Mouse (Mus musculus): Measurements from ENCODE around the gene Zpbp2.
A peak's percentile ranks its signal among the peaks of the same experiment; 100 is the strongest.

Gene Zpbp2

DNA sequence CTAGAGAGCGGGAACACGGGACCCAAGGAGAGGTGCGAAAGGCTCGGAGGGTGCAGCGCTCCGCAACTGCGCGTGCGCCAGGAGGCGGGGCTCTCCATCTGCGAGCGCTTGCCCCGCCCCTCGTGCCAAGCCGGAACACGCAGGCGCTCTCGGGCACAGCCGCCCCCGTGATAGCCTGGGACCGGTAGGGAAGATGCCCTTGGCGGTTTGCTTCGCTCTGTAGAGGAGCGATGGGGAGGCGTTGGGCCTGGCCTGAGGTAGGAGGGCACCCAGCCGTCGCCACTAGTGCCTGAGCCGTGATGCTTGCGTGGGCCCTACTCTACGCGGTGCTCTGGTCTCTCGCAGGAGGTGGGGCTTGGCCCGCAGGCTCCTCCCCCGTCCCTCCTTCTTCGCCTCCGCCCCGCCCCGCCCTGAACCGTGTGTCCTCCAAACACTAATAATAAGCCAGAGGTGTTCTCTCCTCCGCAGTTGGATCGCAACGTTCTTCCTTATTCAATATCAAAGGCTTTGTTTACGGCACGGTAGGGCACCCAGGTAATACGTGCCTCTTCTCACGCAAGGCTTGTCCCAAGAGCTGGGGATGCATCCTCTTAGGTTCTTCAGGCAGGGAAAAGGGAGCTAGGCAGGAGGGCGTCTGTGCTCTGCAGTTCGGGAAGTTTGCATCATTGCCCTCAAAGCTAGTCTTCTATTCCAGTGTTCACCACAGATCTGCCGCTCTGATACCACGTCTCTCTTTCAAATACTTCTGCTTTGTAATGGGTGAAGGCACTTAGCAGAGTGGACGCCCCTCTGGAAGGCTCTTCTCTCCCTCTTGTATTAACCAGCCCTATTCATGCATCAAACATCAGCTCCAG, at the start of gene Zpbp2:
Zpbp2 (plus strand) TSS at position 123 of the 854 bp plus-strand sequence.
- peak; percentile 89 for DNase-seq (ENCODE audit: low read depth, low spot score)

DNA sequence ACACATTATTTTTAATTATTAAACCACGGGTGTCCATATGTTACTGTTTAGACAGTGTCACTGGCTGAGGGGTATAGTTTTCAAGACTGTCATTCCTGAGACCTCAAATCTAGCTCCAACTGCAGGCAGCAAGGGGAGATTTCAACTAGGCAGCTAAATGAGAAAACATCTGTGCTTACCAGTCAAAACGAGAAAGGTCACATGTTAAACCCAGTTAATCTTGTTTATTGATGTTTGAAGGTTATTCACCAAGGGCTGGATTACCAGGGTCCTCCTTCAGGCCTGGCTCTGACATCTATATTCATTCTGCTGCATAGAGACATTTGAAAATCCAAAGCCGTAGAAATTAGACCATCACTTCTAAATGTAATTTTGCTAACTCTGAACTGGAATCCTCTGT, 46.0 kb upstream of the Zpbp2 start:
- DNase-seq (ENCODE audit: low read depth, low spot score), result no peak

DNA sequence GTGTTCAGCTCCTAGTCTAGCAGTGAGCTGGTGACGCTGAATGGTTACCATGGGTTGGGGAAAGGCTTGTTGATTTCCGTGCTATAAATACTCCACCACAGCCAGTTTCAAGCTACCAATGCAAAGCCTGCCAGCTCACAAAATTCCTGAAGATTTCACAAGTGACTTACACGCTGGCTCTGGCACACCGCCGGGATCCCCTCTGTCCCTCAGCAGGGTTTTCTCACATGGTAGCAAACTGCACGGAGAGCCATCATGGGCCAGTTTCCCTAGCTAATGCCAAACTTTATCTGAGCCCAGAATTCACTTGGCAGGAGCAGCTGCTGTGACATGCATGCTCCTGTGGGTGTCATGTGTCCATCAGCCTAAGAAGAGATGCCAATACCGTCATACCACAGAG, 41.5 kb upstream of the Zpbp2 start:
- DNase-seq (ENCODE audit: low read depth, low spot score), result no peak

DNA sequence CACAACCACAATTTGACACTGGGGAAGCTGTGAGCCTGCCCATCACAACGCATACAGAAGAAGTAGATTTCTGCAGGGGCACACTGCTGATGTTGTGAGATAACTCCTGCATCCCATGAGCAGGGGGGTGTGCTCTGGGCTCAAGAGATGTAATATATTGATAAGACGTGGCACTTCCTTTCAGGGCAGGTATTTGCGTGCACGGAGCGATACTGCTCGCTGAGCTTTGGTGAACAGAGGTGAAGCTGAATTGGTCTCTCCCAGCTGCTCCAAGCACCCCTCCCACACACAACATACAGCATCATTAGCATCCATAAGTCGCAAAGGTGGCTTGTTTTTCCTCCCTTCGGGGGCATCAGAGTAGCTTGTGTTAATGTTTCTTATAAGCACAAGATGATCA, 40.8 kb upstream of the Zpbp2 start:
- no peak for DNase-seq (ENCODE audit: low read depth, low spot score)

DNA sequence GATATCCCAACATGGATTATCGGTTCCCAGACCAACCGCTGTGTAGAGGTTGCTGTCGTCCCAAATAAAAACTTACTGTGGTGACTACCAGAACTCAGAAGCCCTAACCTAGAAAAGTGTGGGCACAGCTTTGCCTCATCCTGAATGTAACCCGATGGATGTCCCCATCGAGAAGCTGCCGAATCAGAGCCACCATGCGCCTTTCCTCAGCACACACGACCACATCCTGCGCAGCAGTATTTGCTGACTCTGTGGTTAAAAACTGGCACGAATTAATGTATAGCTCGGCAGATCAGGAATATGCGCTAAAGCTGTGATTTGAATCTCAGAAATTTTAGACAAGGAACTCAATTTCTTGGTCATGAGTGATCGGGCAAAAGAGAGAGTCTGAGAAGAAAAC, 38.0 kb upstream of the Zpbp2 start:
- no peak for DNase-seq (ENCODE audit: low read depth, low spot score)

DNA sequence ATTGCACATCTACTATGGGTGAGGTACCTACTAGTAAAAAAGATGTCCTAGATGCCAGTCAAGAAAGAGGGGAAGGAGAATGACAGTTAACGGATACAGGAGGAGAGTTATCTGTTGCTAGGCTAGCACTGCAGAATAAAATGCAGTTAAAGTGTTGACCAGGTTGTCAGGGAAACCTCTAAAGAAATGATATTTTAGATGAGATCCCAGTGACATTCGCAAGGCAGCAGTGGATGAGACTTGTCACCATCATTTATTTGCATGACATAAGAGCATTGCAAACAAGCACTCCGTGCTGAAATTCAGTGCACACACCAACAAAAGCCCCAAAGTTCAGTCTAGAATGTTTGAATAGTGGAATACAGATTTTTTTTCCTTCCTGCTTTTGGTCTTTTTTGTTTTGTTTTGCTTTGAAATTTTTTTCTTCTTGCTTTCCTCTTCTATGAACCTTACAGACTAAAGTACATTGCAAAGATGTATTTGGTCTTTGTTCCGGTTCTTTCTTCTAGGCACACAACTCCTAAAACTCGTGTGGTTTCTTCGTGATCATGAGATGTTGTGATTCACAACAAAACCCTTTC, 37.5 kb upstream of the Zpbp2 start:
- DNase-seq (ENCODE audit: low read depth, low spot score), result no peak

DNA sequence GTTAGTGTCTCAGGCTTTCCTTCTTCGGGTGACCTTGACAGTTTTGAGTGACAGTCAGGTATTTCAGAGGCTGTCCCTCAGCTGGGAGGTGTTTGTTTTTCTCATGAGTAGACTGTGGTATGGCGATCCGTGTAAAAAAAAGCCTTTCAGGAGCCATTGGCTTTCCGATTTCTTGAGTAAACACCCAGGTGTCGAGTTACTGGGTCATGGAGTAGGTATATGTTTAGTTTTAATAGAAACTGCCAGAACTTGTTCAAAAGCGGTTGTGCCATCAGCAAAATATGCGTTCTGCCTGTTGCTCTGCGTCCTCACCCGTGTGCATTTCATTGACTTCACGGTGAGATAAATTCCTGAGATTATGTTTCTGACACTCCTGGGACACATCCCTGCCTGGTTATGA, 30.4 kb upstream of the Zpbp2 start:
- DNase-seq (ENCODE audit: low read depth, low spot score), result no peak

DNA sequence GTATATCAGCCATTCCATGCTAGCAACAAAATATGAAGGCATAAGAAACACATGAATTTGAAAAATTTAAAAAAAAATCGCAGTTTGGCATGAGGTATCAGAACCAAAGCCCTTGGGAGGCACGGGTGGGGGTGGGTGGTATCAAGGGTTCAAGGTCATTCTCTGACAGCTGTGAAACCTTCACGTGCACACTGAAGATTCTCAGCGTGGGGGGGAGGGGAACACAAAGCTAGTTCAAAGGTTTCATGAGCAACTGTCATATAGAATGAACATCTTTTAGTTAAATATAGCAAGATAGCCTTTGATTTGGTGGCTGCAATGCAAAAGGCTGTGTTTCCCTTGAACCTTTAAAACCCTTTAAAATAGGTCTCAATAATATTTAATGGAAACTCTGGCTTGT, 25.8 kb upstream of the Zpbp2 start:
- no peak for DNase-seq (ENCODE audit: low read depth, low spot score)

DNA sequence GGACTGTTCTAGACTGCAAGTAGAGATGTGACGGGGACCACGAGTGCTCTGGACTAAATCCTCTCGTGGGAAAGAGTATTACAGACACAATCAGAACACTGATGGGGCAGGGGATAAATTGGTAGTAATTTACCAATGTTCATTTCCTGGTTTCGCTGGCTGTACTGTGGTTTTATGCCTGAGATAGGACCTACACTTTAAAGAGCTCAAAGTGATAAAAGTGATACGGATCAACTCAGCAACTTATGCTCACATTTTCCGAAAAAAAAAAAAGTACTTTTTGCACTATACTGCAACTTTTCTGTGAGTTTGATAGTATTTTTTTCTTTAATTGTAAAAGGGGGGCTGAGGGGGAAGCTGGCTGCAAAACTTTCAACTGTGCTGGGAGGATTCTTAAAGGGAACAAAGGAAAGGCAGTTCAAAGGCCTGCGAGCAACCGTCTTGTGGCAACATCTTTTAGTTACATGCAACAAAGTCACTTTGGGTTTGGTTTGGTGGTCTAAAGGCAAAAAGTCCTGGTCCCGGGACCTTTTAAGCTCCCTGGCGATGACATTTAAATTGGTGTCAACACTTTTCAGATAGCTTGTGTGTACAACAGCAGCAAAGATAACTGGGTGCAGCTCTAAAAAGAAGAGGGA, 24.0 kb upstream of the Zpbp2 start:
- no peak for DNase-seq (ENCODE audit: low read depth, low spot score)

DNA sequence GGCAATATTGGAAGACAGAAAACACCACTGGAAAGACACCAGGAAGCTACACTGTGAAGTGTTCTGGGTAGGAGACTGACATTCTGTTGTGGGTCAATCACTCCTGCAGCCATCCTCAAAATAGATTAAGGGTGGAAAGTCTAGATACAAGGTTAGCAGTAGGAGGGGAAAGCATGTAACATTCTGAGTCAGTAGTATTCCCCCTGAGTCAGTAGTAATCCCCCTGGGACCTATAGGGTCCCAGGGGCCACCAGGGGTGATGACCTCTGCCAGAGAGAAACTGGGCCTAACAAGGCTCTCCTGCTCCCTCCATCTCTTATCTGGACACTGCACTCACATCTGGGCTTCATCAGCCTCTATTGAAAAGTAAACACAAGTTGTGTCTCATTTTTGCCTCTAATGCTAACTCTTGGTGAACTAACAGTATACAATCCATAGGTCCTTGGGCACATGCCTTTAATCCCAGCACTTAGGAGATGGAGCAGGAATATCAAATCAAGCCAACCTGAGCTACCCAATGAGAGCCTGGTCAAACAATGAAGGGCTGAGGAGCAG, 13.3 kb upstream of the Zpbp2 start:
- no peak for DNase-seq (ENCODE audit: low read depth, low spot score)

DNA sequence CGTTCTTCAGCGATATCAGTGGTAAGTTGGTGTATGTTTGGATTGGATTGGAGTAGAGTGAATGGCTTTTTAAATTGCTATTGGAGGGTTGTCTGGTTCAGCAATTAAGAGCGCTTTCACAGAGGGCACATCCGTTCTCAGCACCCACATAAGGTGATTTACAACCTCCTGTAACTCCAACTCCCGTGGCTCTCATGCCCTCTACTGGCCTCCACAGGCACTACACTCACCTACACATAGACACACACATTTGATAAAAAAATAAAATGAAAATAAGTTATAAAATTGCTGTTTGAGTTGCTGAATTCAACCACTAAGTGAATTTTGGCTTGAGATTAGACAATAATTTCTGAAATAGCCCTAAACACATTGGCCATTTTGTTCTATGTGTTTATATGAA, 10.6 kb upstream of the Zpbp2 start:
- no peak for DNase-seq (ENCODE audit: low read depth, low spot score)

DNA sequence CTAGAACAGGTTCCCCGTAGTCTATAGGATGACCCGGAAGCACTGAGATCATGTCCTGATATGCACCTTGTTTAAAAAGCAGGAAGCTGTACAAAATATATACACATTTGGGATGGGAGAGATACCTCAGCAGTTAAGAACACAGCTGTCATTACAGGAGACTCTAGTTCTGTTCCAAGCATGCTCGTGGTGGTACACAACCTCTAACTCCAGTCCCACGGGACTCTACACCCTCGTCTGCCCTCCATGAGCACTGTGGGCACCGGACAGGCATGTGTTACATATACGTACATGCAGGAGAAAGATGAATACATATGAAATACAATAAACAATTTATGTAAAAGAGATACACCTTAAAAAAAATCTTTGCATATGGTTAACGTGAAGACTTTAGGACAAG, 8.3 kb upstream of the Zpbp2 start:
- no peak for DNase-seq (ENCODE audit: low read depth, low spot score)

DNA sequence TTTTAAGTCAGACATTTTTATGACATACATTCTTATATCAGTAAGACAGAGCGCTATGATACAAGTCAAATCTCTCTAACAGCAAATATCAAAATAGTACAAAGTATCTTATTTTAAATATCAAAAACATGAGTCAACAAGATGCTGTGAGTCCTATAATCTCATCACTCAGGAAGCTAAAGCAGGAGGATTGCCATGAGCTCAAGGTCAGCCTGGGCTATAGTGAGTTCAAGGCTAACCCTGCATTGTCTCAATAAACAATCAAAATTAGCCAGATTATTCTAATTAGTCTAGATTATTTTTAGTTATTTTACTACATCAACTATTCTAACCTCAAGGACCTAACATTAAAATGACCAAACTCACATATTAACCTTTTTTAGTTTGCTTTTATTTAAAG, 7.5 kb upstream of the Zpbp2 start:
- no peak for DNase-seq (ENCODE audit: low read depth, low spot score)

DNA sequence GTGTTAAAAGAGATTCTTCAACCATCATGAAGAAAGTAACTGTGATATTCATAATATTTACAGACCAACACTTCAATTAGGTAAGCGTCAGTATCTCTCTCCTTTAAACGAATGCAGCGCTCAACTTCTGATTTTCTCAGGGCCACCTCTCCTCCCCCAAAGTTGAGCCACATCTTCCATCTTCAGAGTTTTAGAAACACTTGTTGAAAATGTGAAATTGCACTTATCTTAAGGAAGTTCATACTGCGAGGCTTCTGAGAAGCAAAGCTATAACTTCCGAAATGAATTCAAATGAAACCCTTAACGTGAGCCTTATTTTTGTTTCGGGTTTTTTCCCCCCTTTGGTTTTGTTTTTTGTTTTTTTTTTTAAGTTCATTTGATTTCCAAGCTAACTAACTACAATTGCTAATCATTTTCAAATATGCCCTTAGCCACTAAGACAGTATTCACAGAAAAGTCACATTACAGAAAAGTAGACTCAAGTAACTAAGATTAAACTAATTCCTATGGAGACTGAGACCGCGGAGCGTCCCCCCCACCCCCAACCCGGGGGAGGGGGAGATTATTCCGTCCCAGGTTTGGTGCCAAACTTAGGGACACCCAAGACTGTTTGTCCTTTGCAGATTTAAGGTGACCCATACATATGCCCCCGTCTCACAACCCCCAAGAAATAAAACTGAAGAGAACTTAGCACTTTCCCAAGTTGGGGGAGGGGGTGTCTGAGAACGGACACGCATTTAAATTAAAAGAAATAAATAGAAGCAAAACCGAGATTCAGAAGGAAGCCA, 5.8 kb upstream of the Zpbp2 start:
- no peak for DNase-seq (ENCODE audit: low read depth, low spot score)

DNA sequence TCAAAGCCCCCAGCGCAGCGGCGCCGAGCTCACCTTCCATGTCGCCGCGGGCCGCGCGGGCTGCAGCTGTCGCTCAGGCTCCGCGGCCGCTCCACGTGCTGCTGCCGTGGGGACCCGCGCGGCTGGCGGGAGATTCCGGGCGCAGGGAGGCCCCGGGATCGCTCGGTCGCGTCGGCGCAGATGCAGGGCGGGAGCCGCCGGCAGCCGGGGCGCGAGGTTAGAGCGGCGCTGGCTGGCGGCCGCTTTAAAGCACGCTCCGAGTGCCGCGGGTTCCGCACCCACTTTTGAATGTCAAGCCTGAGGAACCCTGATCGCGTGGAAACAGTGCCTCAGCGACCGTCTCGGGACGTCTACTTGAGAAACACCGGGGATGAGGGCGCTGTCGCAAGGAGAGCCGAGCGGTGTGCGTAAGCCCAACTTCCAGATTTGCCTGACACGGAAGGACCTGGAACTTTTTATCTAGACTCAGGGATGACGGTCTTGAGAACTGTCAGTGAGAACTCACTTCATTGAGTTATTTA, 5.1 kb upstream of the Zpbp2 start, which contains the start of gene Ikzf3:
Ikzf3 (minus strand) TSS at position 321 of the 521 bp plus-strand sequence.
- DNase-seq (ENCODE audit: low read depth, low spot score), result peak; percentile 56

DNA sequence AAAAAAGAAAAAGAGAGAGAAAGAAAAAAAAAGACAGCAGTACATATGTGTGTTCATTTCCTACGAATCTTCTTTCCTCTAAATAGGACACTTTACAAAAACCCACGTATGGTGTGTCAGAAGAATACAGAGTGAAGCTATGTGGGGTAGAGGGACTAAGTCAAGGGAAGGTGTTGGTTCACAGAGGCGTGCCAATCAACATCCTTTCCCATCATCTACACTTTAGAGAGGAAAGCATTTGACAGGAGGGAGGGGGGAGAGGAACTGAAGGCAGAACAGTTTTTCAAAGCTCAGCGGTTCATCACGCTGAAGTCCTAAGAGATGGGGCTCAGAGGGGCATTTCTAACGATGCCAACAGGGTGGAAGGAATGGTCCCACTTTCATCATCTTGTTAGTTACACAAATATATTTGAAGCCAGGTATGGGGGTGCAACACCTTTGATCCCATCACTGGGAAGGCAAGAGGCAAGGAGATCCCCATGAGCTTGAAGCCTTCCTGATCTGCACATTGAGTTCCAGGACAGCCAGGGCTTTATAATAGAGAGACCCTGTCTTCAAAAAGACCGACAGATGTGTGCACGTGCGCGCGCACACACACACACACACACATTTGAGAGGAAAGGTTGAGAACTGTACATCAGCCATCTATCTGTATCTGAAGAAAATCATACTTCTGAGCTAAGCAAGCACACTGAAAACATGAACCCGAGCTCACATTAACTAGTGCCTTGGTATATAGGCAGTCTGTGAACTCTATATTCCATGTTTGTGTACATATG, 4.2 kb upstream of the Zpbp2 start:
- DNase-seq (ENCODE audit: low read depth, low spot score), result no peak

DNA sequence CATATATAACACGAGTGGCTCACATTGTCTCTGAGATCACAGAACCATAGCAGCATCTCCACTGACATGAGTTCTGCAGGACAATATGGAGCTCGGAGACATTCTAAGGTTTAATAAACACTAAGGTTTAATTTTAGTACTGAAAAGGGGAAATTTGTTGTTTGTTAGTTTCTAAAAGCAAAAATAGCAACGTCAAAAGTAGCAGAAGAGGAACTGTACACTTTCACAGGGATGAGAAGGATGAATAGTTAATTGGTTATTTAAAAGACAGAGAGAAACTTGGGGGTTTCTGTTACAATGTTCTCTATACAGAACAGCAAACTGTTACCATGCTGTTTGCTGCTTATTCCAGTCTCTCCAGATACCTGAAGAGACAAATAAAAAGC, 3.6 kb upstream of the Zpbp2 start:
- DNase-seq (ENCODE audit: low read depth, low spot score), result no peak

DNA sequence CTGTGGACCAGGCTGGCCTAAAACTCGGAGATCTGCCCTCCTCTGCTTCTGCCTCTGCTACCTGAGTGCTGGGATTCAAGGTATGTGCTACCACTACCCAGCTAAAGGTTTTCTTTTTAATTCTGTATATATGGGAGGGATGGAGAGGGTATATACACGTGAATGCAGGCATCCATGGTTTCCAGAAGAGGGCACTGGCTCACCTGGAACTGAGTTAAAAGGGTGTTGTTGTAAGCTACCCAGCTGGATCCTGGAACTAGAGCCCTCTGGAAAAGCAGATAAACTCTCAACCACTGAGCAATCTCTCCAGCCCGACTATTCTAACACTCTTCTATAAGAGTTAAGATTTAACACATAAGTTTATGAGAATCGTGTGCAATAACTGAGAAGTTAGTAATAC, 1.5 kb upstream of the Zpbp2 start:
- no peak for DNase-seq (ENCODE audit: low read depth, low spot score)

DNA sequence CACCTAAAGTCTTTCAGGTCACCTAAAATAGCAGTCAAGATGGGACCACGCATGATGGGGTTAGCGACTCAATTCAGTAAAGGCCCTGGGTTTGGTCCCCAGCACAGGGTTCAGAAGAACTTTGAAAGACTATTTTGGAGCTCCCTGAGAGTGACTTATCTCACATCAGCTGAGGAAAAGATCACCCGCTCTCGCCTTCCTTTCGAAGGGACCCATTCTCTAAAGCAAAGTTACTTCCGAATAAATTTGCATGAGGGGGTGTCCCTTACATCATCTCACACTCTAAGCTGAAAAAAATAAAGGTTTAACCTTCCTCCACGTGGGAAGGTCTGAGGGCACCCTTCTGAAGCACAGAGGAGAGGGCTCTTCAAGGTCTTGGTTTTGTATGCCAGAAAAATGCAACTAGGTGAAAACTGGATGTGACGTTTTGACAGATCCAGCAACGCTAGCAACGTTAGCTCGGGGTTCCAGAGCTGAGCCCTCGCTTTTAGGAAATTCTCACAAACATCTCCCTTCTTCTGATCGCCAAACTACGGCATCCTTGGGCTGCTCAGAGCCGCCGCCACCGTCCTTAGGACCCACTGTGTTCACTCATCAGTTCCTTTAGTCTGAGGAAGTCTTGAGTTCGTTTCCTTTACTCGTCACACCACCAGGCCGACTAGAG, 454 bp upstream of the Zpbp2 start:
- no peak for DNase-seq (ENCODE audit: low read depth, low spot score)

DNA sequence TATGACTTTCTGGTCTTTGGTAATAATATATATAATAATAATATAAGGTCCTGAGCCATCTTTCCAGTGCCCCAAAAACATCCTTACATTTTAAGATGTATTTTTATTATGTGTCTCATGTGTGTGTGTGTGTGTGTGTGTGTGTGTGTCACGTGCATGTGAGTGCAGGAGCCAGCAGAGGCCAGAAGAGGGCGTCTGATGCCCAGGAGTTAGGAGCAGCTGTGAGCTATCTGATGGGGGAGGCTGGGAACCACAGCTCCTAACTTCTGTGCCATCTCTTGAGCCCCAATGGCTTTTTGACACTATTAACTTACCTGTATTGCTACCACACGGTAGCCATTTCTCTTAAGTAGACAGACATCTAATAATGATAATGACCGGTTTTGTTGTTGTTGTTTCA, 3.1 kb downstream of the Zpbp2 start:
- no peak for DNase-seq (ENCODE audit: low read depth, low spot score)

Data from WW6 (cell line).